In genomic region chr3:125969458-125969857, GRCm38 (mm10) we compare ENCODE assay signal across 27 mouse cellular contexts. TPM values are rescaled to one million over a fixed set of nuclear protein-coding genes. Genes with fewer than 3 reads are reported as not detected.
A peak's percentile ranks its signal among the peaks of the same experiment; 100 is the strongest.
DNase-seq lines count a peak whose midpoint lies in the region; ATAC-seq and TF ChIP-seq lines count a peak whose summit lies in the region.
"Had no signal": no experiment of that assay in that cellular context is flagged by ENCODE, and none has a peak within 500 bp of the region (broad histone marks: within the 10 kb centered on the region; RNA-seq: fewer than 3 reads in every experiment).

No protein-coding gene starts in this region.

- H3K4me2 ChIP-seq in embryonic facial prominence, embryonic 14.5 days (ENCODE audit: low read depth, low read length) = no peak overlapping the region
- H3K4me2 ChIP-seq in intestine, postnatal 0 days (replicated peaks; ENCODE audit: low read depth) = no peak overlapping the region
- no peak overlapping the region for H3K4me2 ChIP-seq in midbrain, embryonic 13.5 days (replicated peaks)
- H3K4me2 ChIP-seq: embryonic facial prominence, embryonic 12.5 days; forebrain, embryonic 12.5 days; heart, embryonic 11.5 days; heart, embryonic 15.5 days; hindbrain, embryonic 13.5 days had no signal

- no peak overlapping the region for H3K4me3 ChIP-seq in embryonic facial prominence, embryonic 14.5 days (ENCODE audit: low read depth, low read length)
- no peak overlapping the region for H3K4me3 ChIP-seq in embryonic facial prominence, embryonic 10.5 days
- no peak overlapping the region for H3K4me3 ChIP-seq in intestine, postnatal 0 days (ENCODE audit: low read depth, low read length)
- H3K4me3 ChIP-seq in midbrain, embryonic 13.5 days (replicated peaks) = no peak overlapping the region
- H3K4me3 ChIP-seq: embryonic facial prominence, embryonic 12.5 days; forebrain, embryonic 12.5 days; heart, adult 2 months; heart, embryonic 15.5 days; hindbrain, embryonic 13.5 days had no signal

- no peak overlapping the region for H3K27ac ChIP-seq in embryonic facial prominence, embryonic 14.5 days (replicated peaks; ENCODE audit: low read depth, low read length)
- no peak overlapping the region for H3K27ac ChIP-seq in embryonic facial prominence, embryonic 10.5 days (replicated peaks)
- no peak overlapping the region for H3K27ac ChIP-seq in intestine, postnatal 0 days (ENCODE audit: low read depth, low read length)
- no peak overlapping the region for H3K27ac ChIP-seq in midbrain, embryonic 13.5 days
- H3K27ac ChIP-seq: embryonic facial prominence, embryonic 12.5 days; forebrain, embryonic 12.5 days; heart, adult 2 months; heart, embryonic 15.5 days; hindbrain, embryonic 13.5 days; hindbrain, postnatal 0 days had no signal

- H3K4me1 ChIP-seq in embryonic facial prominence, embryonic 14.5 days (ENCODE audit: control insufficient read depth, insufficient read depth, low read length) = no peaks in the 10 kb centered on the region
- H3K4me1 ChIP-seq in embryonic facial prominence, embryonic 10.5 days = no peaks in the 10 kb centered on the region
- H3K4me1 ChIP-seq in intestine, postnatal 0 days (replicated peaks; ENCODE audit: control insufficient read depth, insufficient read depth, low read length) = no peaks in the 10 kb centered on the region
- no peaks in the 10 kb centered on the region for H3K4me1 ChIP-seq in midbrain, embryonic 13.5 days (replicated peaks)
- H3K4me1 ChIP-seq: embryonic facial prominence, embryonic 12.5 days; forebrain, embryonic 12.5 days; heart, embryonic 15.5 days; hindbrain, embryonic 13.5 days had no signal

- no peaks in the 10 kb centered on the region for H3K27me3 ChIP-seq in embryonic facial prominence, embryonic 14.5 days (replicated peaks; ENCODE audit: control insufficient read depth, insufficient read depth, low read length)
- no peaks in the 10 kb centered on the region for H3K27me3 ChIP-seq in embryonic facial prominence, embryonic 10.5 days (replicated peaks; ENCODE audit: low read depth, poor library complexity, severe bottlenecking)
- no peaks in the 10 kb centered on the region for H3K27me3 ChIP-seq in intestine, postnatal 0 days (replicated peaks; ENCODE audit: control insufficient read depth, insufficient read depth, low read length)
- H3K27me3 ChIP-seq in midbrain, embryonic 13.5 days = no peaks in the 10 kb centered on the region
- H3K27me3 ChIP-seq: embryonic facial prominence, embryonic 12.5 days; forebrain, embryonic 12.5 days; heart, embryonic 15.5 days; hindbrain, embryonic 13.5 days; Patski had no signal

- TF ChIP-seq CTCF in intestine, postnatal 0 days (IDR thresholded peaks at IDR 0.05; ENCODE audit: low read depth) = no peak

- 61% methylated on average over 4 of the region's 4 CpGs for WGBS in embryonic facial prominence, embryonic 14.5 days
- 60% methylated on average over 4 of the region's 4 CpGs for WGBS in embryonic facial prominence, embryonic 10.5 days
- 53% methylated on average over 4 of the region's 4 CpGs for WGBS in intestine, postnatal 0 days
- 74% methylated on average over 4 of the region's 4 CpGs for WGBS in midbrain, embryonic 13.5 days

- no peak for ATAC-seq in embryonic facial prominence, embryonic 14.5 days (ENCODE audit: low read depth)
- 0 out of 2 replicates have a peak, but pooled peaks have one; percentile 19 for ATAC-seq in intestine, postnatal 0 days
- no peak for ATAC-seq in midbrain, embryonic 13.5 days
- ATAC-seq: activated CD4-positive, CD25-positive, alpha-beta regulatory T cell, adult 4 months; forebrain, embryonic 16.5 days; hindbrain, postnatal 0 days; Patski had no signal

- H3K9me3 ChIP-seq in embryonic facial prominence, embryonic 14.5 days (ENCODE audit: control insufficient read depth, low read length) = no peaks in the 10 kb centered on the region
- H3K9me3 ChIP-seq in embryonic facial prominence, embryonic 10.5 days = no peaks in the 10 kb centered on the region
- H3K9me3 ChIP-seq in intestine, postnatal 0 days (ENCODE audit: control insufficient read depth) = no peaks in the 10 kb centered on the region
- no peaks in the 10 kb centered on the region for H3K9me3 ChIP-seq in midbrain, embryonic 13.5 days
- H3K9me3 ChIP-seq: embryonic facial prominence, embryonic 12.5 days; forebrain, embryonic 12.5 days; heart, embryonic 15.5 days; hindbrain, embryonic 13.5 days had no signal

- DNase-seq in embryonic facial prominence, embryonic 14.5 days (ENCODE audit: low spot score) = peak; percentile 1
- DNase-seq in embryonic facial prominence, embryonic 10.5 days (ENCODE audit: low spot score) = no peak
- DNase-seq in layer of hippocampus, adult 9-10 months (ENCODE audit: low spot score) = peak; percentile 1
- DNase-seq in layer of hippocampus, postnatal 25 days (ENCODE audit: extremely low spot score in 1 of 2, low spot score in 1 of 2) = no peak
- peak; percentile 29 for DNase-seq in Muller cell, postnatal 12 days (ENCODE audit: inconsistent ontology term)
- DNase-seq in adrenal gland, adult 2 months = no peak
- DNase-seq: adrenal gland, postnatal 10 days; cerebellum, adult 11-12 months; cerebellum, adult 9-11 months; cerebellum, postnatal 36 days; embryo, embryonic 11 days; gastrocnemius, postnatal 14 days; heart, adult 2 months; heart, postnatal 14 days had no signal

- H3K9ac ChIP-seq in embryonic facial prominence, embryonic 14.5 days (ENCODE audit: low read depth, low read length) = no peak overlapping the region
- no peak overlapping the region for H3K9ac ChIP-seq in intestine, postnatal 0 days (ENCODE audit: low read depth, low read length)
- H3K9ac ChIP-seq in midbrain, embryonic 13.5 days (replicated peaks) = no peak overlapping the region
- H3K9ac ChIP-seq: embryonic facial prominence, embryonic 12.5 days; forebrain, embryonic 12.5 days; heart, embryonic 15.5 days; hindbrain, embryonic 13.5 days had no signal

- H3K36me3 ChIP-seq in embryonic facial prominence, embryonic 14.5 days (ENCODE audit: control insufficient read depth, insufficient read depth, low read length) = no peaks in the 10 kb centered on the region
- no peaks in the 10 kb centered on the region for H3K36me3 ChIP-seq in embryonic facial prominence, embryonic 10.5 days (replicated peaks)
- no peaks in the 10 kb centered on the region for H3K36me3 ChIP-seq in intestine, postnatal 0 days (ENCODE audit: control insufficient read depth, insufficient read depth)
- no peaks in the 10 kb centered on the region for H3K36me3 ChIP-seq in midbrain, embryonic 13.5 days
- H3K36me3 ChIP-seq: embryonic facial prominence, embryonic 12.5 days; forebrain, embryonic 12.5 days; heart, embryonic 15.5 days; hindbrain, embryonic 13.5 days had no signal

RNA-seq across cellular contexts. Expression of gene Ugt8a, which starts 31.0 kb away (rescaled TPM):
- polyA plus RNA-seq in embryonic facial prominence, embryonic 14.5 days (2014; fragmentation: Nextera tagmentation; extraction: Ambion mirVana) = 1.7 and 1.8 TPM in 2 replicates
- 0.99 and 1.4 TPM in 2 replicates for polyA plus RNA-seq in embryonic facial prominence, embryonic 10.5 days (2016; fragmentation: Nextera tagmentation; extraction: Ambion mirVana)
- 10 to 100 TPM; 70.3 to 90.4 TPM for total RNA-seq in layer of hippocampus, postnatal 25 days (2021)
- polyA plus RNA-seq in intestine, postnatal 0 days (2015; fragmentation: Nextera tagmentation; extraction: Ambion mirVana) = 0.44 and 0.66 TPM in 2 replicates
- total RNA-seq in adrenal gland, adult 2 months (2021) = under 1 TPM in 1 of 2 experiments, not detected in 1; 0.21 TPM
- polyA plus RNA-seq in adrenal gland, adult 2 months (2012; rRNA removed) = not detected in 2 replicates
- polyA plus RNA-seq in midbrain, embryonic 13.5 days (2015; fragmentation: Nextera tagmentation; extraction: Ambion mirVana) = 2.9 and 3.0 TPM in 2 replicates
- total RNA-seq: heart, adult 2 months; MEL had no signal
- polyA plus RNA-seq: activated CD4-positive, CD25-positive, alpha-beta regulatory T cell, adult 4 months; gonadal fat pad, adult 2 months had no signal

Comparison
In these comparisons a context has a peak if more than half of its experiments do, and no peak if none do; other contexts are left out.
1. DNase-seq: peak in embryonic facial prominence, embryonic 14.5 days (single experiment), layer of hippocampus, adult 9-10 months (single experiment) and Muller cell, postnatal 12 days (single experiment); none in embryonic facial prominence, embryonic 10.5 days (single experiment), layer of hippocampus, postnatal 25 days (0 of 2) and adrenal gland, adult 2 months (single experiment).